Mouse (Mus musculus) heart, embryonic 13.5 days (tissue): Measurements from ENCODE around the gene Olfr914. TPM values are rescaled to one million over a fixed set of nuclear protein-coding genes. Genes with fewer than 3 reads are reported as not detected.

Experiments
- ATAC-seq: fragments of 200-750 bp; cut with Nextera tagmentation; 2 replicates; pipeline ENCODE4 v1.8.0; 2017; ENCODE audit warnings: moderate TSS enrichment; ENCODE audit not compliant: insufficient number of reproducible peaks, low FRiP score, low TSS enrichment; ENCODE audit errors: extremely low read depth
- H3K27ac ChIP-seq: fragments of 300-500 bp; sonication (generic); replicated peaks from 2 replicates; pipeline ENCODE4 v1.5.1; 2015; ENCODE audit warnings: moderate library complexity, mild to moderate bottlenecking, inconsistent platforms
- H3K27me3 ChIP-seq: fragments of 300-500 bp; sonication (generic); replicated peaks from 2 replicates; pipeline ENCODE4 v1.6.1; 2015; ENCODE audit warnings: mild to moderate bottlenecking, inconsistent platforms
- H3K36me3 ChIP-seq: fragments of 300-500 bp; sonication (generic); 2 replicates; pipeline ENCODE4 v1.6.1; 2015; ENCODE audit warnings: mild to moderate bottlenecking, inconsistent platforms
- H3K4me1 ChIP-seq: fragments of 300-500 bp; sonication (generic); 2 replicates; pipeline ENCODE4 v1.6.1; 2015; ENCODE audit warnings: inconsistent platforms
- H3K4me2 ChIP-seq: fragments of 300-500 bp; sonication (generic); 2 replicates; pipeline ENCODE4 v1.6.1; 2015; ENCODE audit warnings: inconsistent platforms, mild to moderate bottlenecking, moderate library complexity
- H3K4me3 ChIP-seq: fragments of 300-500 bp; sonication (generic); 2 replicates; pipeline ENCODE4 v1.5.1; 2015; ENCODE audit warnings: moderate library complexity, mild to moderate bottlenecking, inconsistent platforms
- H3K9ac ChIP-seq: fragments of 300-500 bp; sonication (generic); 2 replicates; pipeline ENCODE4 v1.6.1; 2015; ENCODE audit warnings: inconsistent platforms, mild to moderate bottlenecking, moderate library complexity
- H3K9me3 ChIP-seq: fragments of 300-500 bp; sonication (generic); 2 replicates; pipeline ENCODE4 v1.6.1; 2016; ENCODE audit warnings: inconsistent platforms
- WGBS: fragments of 180-500 bp; shearing (Covaris S2); methylation state at CpG from one replicate; pipeline ENCODE4 v1.1.7; 2015; ENCODE audit warnings: mixed read lengths; 5-methylcytosine and 5-hydroxymethylcytosine counted together
- polyA plus RNA-seq: library from polyadenylated mRNA; unstranded; fragments of >200 nt; fragmentation: Nextera tagmentation; extraction: Ambion mirVana; gene quantifications from 2 replicates; pipeline ENCODE4 v1.2.1, GENCODE M21; 2015

The Olfr914 gene
- not detected in 2 replicates for polyA plus RNA-seq

- Histone ChIP-seq H3K4me3 (no peak within 1 kb of the TSS), H3K4me1 (no peaks in the 10 kb centered on the region), H3K27ac (no peak within 1 kb of the TSS), H3K36me3 (no peaks in the 10 kb centered on the region), H3K9me3 (no peaks in the 10 kb centered on the region), H3K4me2 (no peak within 1 kb of the TSS), H3K9ac (no peak within 1 kb of the TSS), H3K27me3 (no peaks in the 10 kb centered on the region)
- WGBS = 55% methylated on average over 2 of the region's 2 CpGs
- no peak for ATAC-seq
Observed at GRCm38 (mm10) chr9:38604802-38605201, at the start of gene Olfr914. Gene Olfr914 (plus strand): TSS chr9:38605102.

- Histone ChIP-seq H3K27me3 (no peaks in the 10 kb centered on the region), H3K4me2 (no peak within 1 kb of the TSS), H3K4me3 (no peak within 1 kb of the TSS), H3K9me3 (no peaks in the 10 kb centered on the region; the same call in 1 of the 2 replicates), H3K36me3 (no peaks in the 10 kb centered on the region), H3K9ac (no peak within 1 kb of the TSS), H3K27ac (no peak within 1 kb of the TSS), H3K4me1 (no peaks in the 10 kb centered on the region)
- 53% methylated on average over 1 of the region's 1 CpGs for WGBS
- no peak for ATAC-seq
Observed at GRCm38 (mm10) chr9:38579878-38580277, 25.0 kb upstream of the Olfr914 start, which contains the start of gene Olfr912. Gene Olfr912 (plus strand): TSS chr9:38580178.

GRCm38 (mm10) chr9:38591056-38591455 lies 13.8 kb upstream of the Olfr914 start:
- Histone ChIP-seq H3K27ac (no peak overlapping the region), H3K36me3 (no peaks in the 10 kb centered on the region), H3K9me3 (no peaks in the 10 kb centered on the region), H3K27me3 (no peaks in the 10 kb centered on the region), H3K4me2 (no peak overlapping the region), H3K9ac (no peak overlapping the region), H3K4me1 (no peaks in the 10 kb centered on the region), H3K4me3 (no peak overlapping the region)
- WGBS = 38% methylated on average over 1 of the region's 1 CpGs
- no peak for ATAC-seq

GRCm38 (mm10) chr9:38592459-38592858 lies 12.4 kb upstream of the Olfr914 start, which contains the start of gene Olfr913:
Gene Olfr913 (plus strand): TSS chr9:38592759.
- no peak within 1 kb of the TSS for H3K4me2 ChIP-seq
- 41% methylated on average over 2 of the region's 2 CpGs for WGBS
- H3K36me3 ChIP-seq = no peaks in the 10 kb centered on the region
- H3K4me3 ChIP-seq = no peak within 1 kb of the TSS
- no peaks in the 10 kb centered on the region for H3K4me1 ChIP-seq
- no peaks in the 10 kb centered on the region for H3K9me3 ChIP-seq
- no peak for ATAC-seq
- no peak within 1 kb of the TSS for H3K27ac ChIP-seq
- H3K9ac ChIP-seq = no peak within 1 kb of the TSS
- H3K27me3 ChIP-seq = no peaks in the 10 kb centered on the region

- H3K9me3 ChIP-seq = peaks cover 3% of the 10 kb centered on the region; the same call in 1 of the 2 replicates
- no peaks in the 10 kb centered on the region for H3K27me3 ChIP-seq
- no peak overlapping the region for H3K9ac ChIP-seq
Observed at GRCm38 (mm10) chr9:38632406-38632805, 27.5 kb downstream of the Olfr914 start.

GRCm38 (mm10) chr9:38659775-38660174 lies 54.9 kb downstream of the Olfr914 start, which contains the start of gene Olfr916:
Gene Olfr916 (minus strand): TSS chr9:38659875.
- H3K27ac ChIP-seq = no peak within 1 kb of the TSS
- H3K36me3 ChIP-seq = no peaks in the 10 kb centered on the region
- no peaks in the 10 kb centered on the region for H3K9me3 ChIP-seq
- H3K4me1 ChIP-seq = no peaks in the 10 kb centered on the region
- no peak for ATAC-seq
- H3K4me3 ChIP-seq = no peak within 1 kb of the TSS
- 57% methylated on average over 1 of the region's 1 CpGs for WGBS
- H3K27me3 ChIP-seq = no peaks in the 10 kb centered on the region
- H3K9ac ChIP-seq = no peak within 1 kb of the TSS
- no peak within 1 kb of the TSS for H3K4me2 ChIP-seq

More at GRCm38 (mm10) chr9:38632406-38632805, 27.5 kb downstream of the Olfr914 start:
- H3K4me1 ChIP-seq = no peaks in the 10 kb centered on the region
- no peak overlapping the region for H3K4me3 ChIP-seq
- no peaks in the 10 kb centered on the region for H3K36me3 ChIP-seq
- WGBS = 68% methylated on average over 4 of the region's 4 CpGs
- no peak for ATAC-seq
- no peak overlapping the region for H3K4me2 ChIP-seq
- no peak overlapping the region for H3K27ac ChIP-seq

Other genes with a start within 250 kb of the Olfr914 start
- gene Olfr250, start 238.2 kb upstream of the Olfr914 start, polyA plus RNA-seq = not detected in 2 replicates
- gene Olfr251, start 228.0 kb upstream of the Olfr914 start, polyA plus RNA-seq = not detected in 2 replicates
- not detected in 2 replicates for gene Olfr147, start 203.4 kb upstream of the Olfr914 start, polyA plus RNA-seq
- not detected in 2 replicates for gene Olfr901, start 175.6 kb upstream of the Olfr914 start, polyA plus RNA-seq
- not detected in 2 replicates for gene Olfr902, start 157.4 kb upstream of the Olfr914 start, polyA plus RNA-seq
- gene Olfr904, start 142.0 kb upstream of the Olfr914 start, polyA plus RNA-seq = not detected in 2 replicates
- not detected in 2 replicates for gene Olfr905, start 134.0 kb upstream of the Olfr914 start, polyA plus RNA-seq
- not detected in 2 replicates for gene Olfr906, start 118.0 kb upstream of the Olfr914 start, polyA plus RNA-seq
- gene Olfr907, start 109.3 kb upstream of the Olfr914 start, polyA plus RNA-seq = not detected in 2 replicates
- not detected in 2 replicates for gene Olfr911-ps1, start 83.5 kb upstream of the Olfr914 start, polyA plus RNA-seq
- gene Olfr910, start 67.3 kb upstream of the Olfr914 start, polyA plus RNA-seq = not detected in 2 replicates
- not detected in 2 replicates for gene Olfr912, start 24.9 kb upstream of the Olfr914 start, polyA plus RNA-seq
- gene Olfr913, start 12.3 kb upstream of the Olfr914 start, polyA plus RNA-seq = not detected in 2 replicates
- gene Olfr916, start 54.8 kb downstream of the Olfr914 start, polyA plus RNA-seq = not detected in 2 replicates
- gene Olfr917, start 60.7 kb downstream of the Olfr914 start, polyA plus RNA-seq = not detected in 2 replicates
- gene Olfr918, start 69.5 kb downstream of the Olfr914 start, polyA plus RNA-seq = not detected in 2 replicates
- not detected in 2 replicates for gene Olfr919, start 98.6 kb downstream of the Olfr914 start, polyA plus RNA-seq
- 16.3 and 18.8 TPM in 2 replicates for gene Vwa5a, start 113.2 kb downstream of the Olfr914 start, polyA plus RNA-seq
- gene Olfr920, start 147.2 kb downstream of the Olfr914 start, polyA plus RNA-seq = 0.07 TPM in 1 of 2 replicates, not detected in the other
- not detected in 2 replicates for gene Olfr921, start 168.0 kb downstream of the Olfr914 start, polyA plus RNA-seq
- gene Olfr922, start 209.5 kb downstream of the Olfr914 start, polyA plus RNA-seq = not detected in 2 replicates
- not detected in 2 replicates for gene Olfr923, start 221.4 kb downstream of the Olfr914 start, polyA plus RNA-seq
- not detected in 2 replicates for gene Olfr924, start 239.3 kb downstream of the Olfr914 start, polyA plus RNA-seq
- gene Olfr26, start 250.0 kb downstream of the Olfr914 start, polyA plus RNA-seq = not detected in 2 replicates